Comparison of ENCODE assay signal across 15 mouse cellular contexts in genomic region chr2:63669700-63670099, GRCm38 (mm10).
DNase-seq lines count a peak whose midpoint lies in the region; ATAC-seq and TF ChIP-seq lines count a peak whose summit lies in the region.
"Had no signal": no experiment of that assay in that cellular context is flagged by ENCODE, and none has a peak within 500 bp of the region (broad histone marks: within the 10 kb centered on the region; RNA-seq: fewer than 3 reads in every experiment).

No protein-coding gene starts in this region.

- H3K9me3 ChIP-seq in embryonic facial prominence, embryonic 12.5 days = no peaks in the 10 kb centered on the region
- no peaks in the 10 kb centered on the region for H3K9me3 ChIP-seq in hindbrain, embryonic 15.5 days
- no peaks in the 10 kb centered on the region for H3K9me3 ChIP-seq in neural tube, embryonic 12.5 days
- H3K9me3 ChIP-seq: limb, embryonic 15.5 days had no signal

- ATAC-seq in embryonic facial prominence, embryonic 12.5 days (ENCODE audit: insufficient number of reproducible peaks, insufficient read depth, low FRiP score, low TSS enrichment) = 0 out of 2 replicates have a peak, but pooled peaks have one; percentile 28
- peak; percentile 56; the same call in 1 of the 2 replicates for ATAC-seq in hindbrain, embryonic 15.5 days (ENCODE audit: low FRiP score, low read depth)
- peak; percentile 89 for ATAC-seq in neural tube, embryonic 12.5 days (ENCODE audit: low FRiP score, low read depth)

- no peak overlapping the region for H3K9ac ChIP-seq in embryonic facial prominence, embryonic 12.5 days
- no peak overlapping the region for H3K9ac ChIP-seq in hindbrain, embryonic 15.5 days
- no peak overlapping the region for H3K9ac ChIP-seq in neural tube, embryonic 12.5 days
- H3K9ac ChIP-seq: limb, embryonic 15.5 days had no signal

- DNase-seq in brain, embryonic 14.5 days (ENCODE audit: low read depth) = peak; percentile 92
- DNase-seq in thymus, adult 2 months = no peak
- no peak for DNase-seq in adrenal gland, postnatal 25 days
- no peak for DNase-seq in frontal cortex, postnatal 36 days (ENCODE audit: low spot score in 2 of 2)
- DNase-seq: cerebellum, adult 11-12 months; gastrocnemius, postnatal 36 days; lung, adult 18-20 months had no signal

- TF ChIP-seq CTCF in brain, embryonic 14.5 days (IDR thresholded peaks at IDR 0.05; ENCODE audit: borderline replicate concordance, extremely low read depth, insufficient read depth, insufficient read length) = no peak
- no peak for TF ChIP-seq CTCF in thymus, adult 2 months (IDR thresholded peaks at IDR 0.05; ENCODE audit: borderline replicate concordance, control insufficient read depth, extremely low read depth, insufficient read depth, low read length, poor library complexity)

- no peaks in the 10 kb centered on the region for H3K36me3 ChIP-seq in embryonic facial prominence, embryonic 12.5 days
- no peaks in the 10 kb centered on the region for H3K36me3 ChIP-seq in hindbrain, embryonic 15.5 days
- no peaks in the 10 kb centered on the region for H3K36me3 ChIP-seq in neural tube, embryonic 12.5 days
- H3K36me3 ChIP-seq in thymus, adult 2 months (ENCODE audit: control insufficient read depth, insufficient read depth, low read length) = no peaks in the 10 kb centered on the region
- H3K36me3 ChIP-seq: limb, embryonic 15.5 days had no signal

- H3K4me3 ChIP-seq in embryonic facial prominence, embryonic 12.5 days = no peak overlapping the region
- H3K4me3 ChIP-seq in hindbrain, embryonic 15.5 days = no peak overlapping the region
- no peak overlapping the region for H3K4me3 ChIP-seq in neural tube, embryonic 12.5 days
- H3K4me3 ChIP-seq in thymus, adult 2 months (ENCODE audit: control insufficient read depth, insufficient read depth, low read length) = no peak overlapping the region
- H3K4me3 ChIP-seq: layer of hippocampus, adult 2 months; limb, embryonic 15.5 days; myocyte had no signal

- no peak overlapping the region for H3K4me2 ChIP-seq in embryonic facial prominence, embryonic 12.5 days (replicated peaks)
- H3K4me2 ChIP-seq in hindbrain, embryonic 15.5 days = no peak overlapping the region
- H3K4me2 ChIP-seq in neural tube, embryonic 12.5 days (replicated peaks) = no peak overlapping the region
- H3K4me2 ChIP-seq: limb, embryonic 15.5 days had no signal

- TF ChIP-seq POLR2A in brain, embryonic 14.5 days (IDR thresholded peaks at IDR 0.05; ENCODE audit: borderline replicate concordance, extremely low read depth, insufficient read depth, insufficient read length, poor library complexity, severe bottlenecking) = no peak
- TF ChIP-seq POLR2A in thymus, adult 2 months (IDR thresholded peaks at IDR 0.05; ENCODE audit: control insufficient read depth, extremely low read depth, insufficient read depth, low read length, poor library complexity) = no peak

- no peaks in the 10 kb centered on the region for H3K27me3 ChIP-seq in embryonic facial prominence, embryonic 12.5 days
- H3K27me3 ChIP-seq in hindbrain, embryonic 15.5 days = no peaks in the 10 kb centered on the region
- H3K27me3 ChIP-seq in neural tube, embryonic 12.5 days (replicated peaks) = no peaks in the 10 kb centered on the region
- no peaks in the 10 kb centered on the region for H3K27me3 ChIP-seq in thymus, adult 2 months (ENCODE audit: control insufficient read depth, insufficient read depth, low read length)
- H3K27me3 ChIP-seq: CH12.LX; limb, embryonic 15.5 days had no signal

- H3K27ac ChIP-seq in embryonic facial prominence, embryonic 12.5 days = no peak overlapping the region
- no peak overlapping the region for H3K27ac ChIP-seq in hindbrain, embryonic 15.5 days (replicated peaks)
- H3K27ac ChIP-seq in neural tube, embryonic 12.5 days = no peak overlapping the region
- H3K27ac ChIP-seq in thymus, adult 2 months (ENCODE audit: control insufficient read depth, insufficient read depth, low read length) = no peak overlapping the region
- H3K27ac ChIP-seq: layer of hippocampus, adult 2 months; limb, embryonic 15.5 days; macrophage had no signal

- 58% methylated on average over 3 of the region's 3 CpGs for WGBS in embryonic facial prominence, embryonic 12.5 days
- 16% methylated on average over 3 of the region's 3 CpGs for WGBS in hindbrain, embryonic 15.5 days
- 41% methylated on average over 3 of the region's 3 CpGs for WGBS in neural tube, embryonic 12.5 days
- 86% methylated on average over 3 of the region's 3 CpGs for WGBS in thymus, adult 2 months

- no peaks in the 10 kb centered on the region for H3K4me1 ChIP-seq in embryonic facial prominence, embryonic 12.5 days
- H3K4me1 ChIP-seq in hindbrain, embryonic 15.5 days (replicated peaks) = peaks cover 4% of the 10 kb centered on the region; the same call in 1 of the 2 replicates
- H3K4me1 ChIP-seq in neural tube, embryonic 12.5 days = peaks cover 3% of the 10 kb centered on the region; the same call in 1 of the 2 replicates
- H3K4me1 ChIP-seq in thymus, adult 2 months (replicated peaks; ENCODE audit: control insufficient read depth, insufficient read depth, low read length) = no peaks in the 10 kb centered on the region
- H3K4me1 ChIP-seq: limb, embryonic 15.5 days had no signal

Comparison
In these comparisons a context has a peak if more than half of its experiments do, and no peak if none do; other contexts are left out.
1. ATAC-seq: peak in every context shown above with its lines; median percentile 89 in neural tube, embryonic 12.5 days; 56 in hindbrain, embryonic 15.5 days; 28 in embryonic facial prominence, embryonic 12.5 days.